Mouse (Mus musculus): ENCODE measurements at regions not wholly inside any gene's neighbourhood (a gene's known extent, or its start where the extent isn't known, plus 50 kb on each side); places are given as distances from the start of the nearest gene placed in this dataset.

- no peaks in the 10 kb centered on the region for H3K27me3 ChIP-seq (ENCODE audit: control insufficient read depth, insufficient read depth, low read length)
- H3K27ac ChIP-seq (ENCODE audit: low read depth, low read length): no peak overlapping the region
- WGBS: 90% methylated on average over 1 of the region's 1 CpGs
- no peaks in the 10 kb centered on the region for H3K9me3 ChIP-seq (ENCODE audit: control insufficient read depth, low read length)
- no peaks in the 10 kb centered on the region for H3K36me3 ChIP-seq (ENCODE audit: control insufficient read depth, insufficient read depth, low read length)
- DNase-seq (ENCODE audit: low spot score) (no peak), ATAC-seq (replicated peaks; ENCODE audit: low FRiP score) (peak; percentile 53; the same call in 1 of the 2 replicates)
- H3K4me3 ChIP-seq (ENCODE audit: low read depth, low read length): no peak overlapping the region
- no peak overlapping the region for H3K9ac ChIP-seq (ENCODE audit: low read length)
- no peak overlapping the region for H3K4me2 ChIP-seq (ENCODE audit: low read depth, low read length, severe bottlenecking)
- H3K4me1 ChIP-seq (replicated peaks; ENCODE audit: control insufficient read depth, insufficient read depth, low read length): no peaks in the 10 kb centered on the region
These were observed 143.4 kb upstream of the Amd2 start for GRCm38 (mm10) chr10:35855110-35855509.

- Histone ChIP-seq H3K9ac (ENCODE audit: low read length) (no peak overlapping the region), H3K27ac (ENCODE audit: low read depth, low read length) (no peak overlapping the region), H3K4me2 (ENCODE audit: low read depth, low read length, severe bottlenecking) (no peak overlapping the region), H3K36me3 (ENCODE audit: control insufficient read depth, insufficient read depth, low read length) (no peaks in the 10 kb centered on the region), H3K9me3 (ENCODE audit: control insufficient read depth, low read length) (no peaks in the 10 kb centered on the region), H3K4me1 (replicated peaks; ENCODE audit: control insufficient read depth, insufficient read depth, low read length) (no peaks in the 10 kb centered on the region), H3K4me3 (ENCODE audit: low read depth, low read length) (no peak overlapping the region), H3K27me3 (ENCODE audit: control insufficient read depth, insufficient read depth, low read length) (no peaks in the 10 kb centered on the region)
- DNase-seq (ENCODE audit: low spot score): no peak
- ATAC-seq (replicated peaks; ENCODE audit: low FRiP score): no peak
- 70% methylated on average over 1 of the region's 1 CpGs for WGBS
These were observed 123.6 kb upstream of the Amd2 start for GRCm38 (mm10) chr10:35835257-35835656.
